Mouse (Mus musculus) ES-E14 (cell line): Measurements from ENCODE around the gene Adgb. TPM values are rescaled to one million over a fixed set of nuclear protein-coding genes. Genes with fewer than 3 reads are reported as not detected.
"Not testable (repeated sequence)": the region's sequence is repeated elsewhere in the genome, so short reads cannot be mapped to it uniquely, and the experiment has no call there.

Source experiments
- DNase-seq: peaks from one replicate; pipeline ENCODE4 v3.0.0-alpha.2; 2013; ENCODE audit warnings: low read depth, low spot score
- H3K27ac ChIP-seq: 2 replicates; pipeline ENCODE4 v1.5.1; 2012; ENCODE audit warnings: low read depth, mild to moderate bottlenecking, low read length, moderate library complexity, mixed read lengths; ENCODE audit not compliant: poor library complexity, insufficient read depth, severe bottlenecking
- H3K36me3 ChIP-seq: 2 replicates; pipeline ENCODE4 v1.6.1; 2012; ENCODE audit warnings: mild to moderate bottlenecking, low read length, moderate library complexity, mixed read lengths; ENCODE audit not compliant: control insufficient read depth, poor library complexity, insufficient read depth, severe bottlenecking
- H3K4me1 ChIP-seq, 2 experiments: fragments of 150-350 bp in 1 of 2; sonication (generic) in 1 of 2; 2 replicates each; pipeline ENCODE4 v1.6.1; 2012; ENCODE audit warnings: low read length in 2 of 2, mild to moderate bottlenecking in 1 of 2, mixed read lengths in 1 of 2; ENCODE audit not compliant: control insufficient read depth in 2 of 2, insufficient read depth in 2 of 2, poor library complexity in 1 of 2
- H3K4me3 ChIP-seq, 2 experiments: fragments of 150-350 bp in 1 of 2; sonication (generic) in 1 of 2; 2 replicates each; pipeline ENCODE4 v1.5.1; 2012; ENCODE audit warnings: low read length in 2 of 2, low read depth in 1 of 2, mild to moderate bottlenecking in 1 of 2, mixed read lengths in 1 of 2; ENCODE audit not compliant: insufficient read depth in 1 of 2, poor library complexity in 1 of 2, severe bottlenecking in 1 of 2
- H3K9ac ChIP-seq: 2 replicates; pipeline ENCODE4 v1.6.1; 2012; ENCODE audit warnings: low read depth, mild to moderate bottlenecking, low read length, mixed read lengths; ENCODE audit not compliant: poor library complexity, insufficient read depth, severe bottlenecking
- H3K9me3 ChIP-seq: fragments of 150-350 bp; sonication (generic); 2 replicates; pipeline ENCODE4 v1.6.1; 2012; ENCODE audit warnings: low read depth, mild to moderate bottlenecking, low read length; ENCODE audit not compliant: control insufficient read depth, insufficient read depth
- CHD2 ChIP-seq: IDR thresholded peaks from 2 replicates; pipeline ENCODE4 v1.6.1; 2014; ENCODE audit warnings: mild to moderate bottlenecking, low read depth, low read length, inconsistent platforms
- HCFC1 ChIP-seq: IDR thresholded peaks from 2 replicates; pipeline ENCODE4 v1.6.1; 2012; ENCODE audit warnings: low read length, inconsistent platforms, borderline replicate concordance; ENCODE audit not compliant: insufficient read depth
- MAFK ChIP-seq: IDR thresholded peaks from 2 replicates; pipeline ENCODE4 v1.6.1; 2014; ENCODE audit warnings: mild to moderate bottlenecking, low read depth, low read length, inconsistent platforms; ENCODE audit not compliant: insufficient read depth
- ZC3H11A ChIP-seq: IDR thresholded peaks from 2 replicates; pipeline ENCODE4 v1.6.1; 2012; ENCODE audit warnings: low read depth, mild to moderate bottlenecking, inconsistent platforms, low read length, borderline replicate concordance
- ZNF384 ChIP-seq: IDR thresholded peaks from 2 replicates; pipeline ENCODE4 v1.6.1; 2012; ENCODE audit warnings: low read depth, low read length, inconsistent platforms
- in situ Hi-C, 2 experiments: fragments of 600-800 bp; cut with MboI; formaldehyde crosslinking; loops; one replicate each; pipeline ENCODE4 v1.15.1; 2025; ENCODE audit warnings: low sequenced_read_pairs in 2 of 2, inconsistent platforms in 1 of 2; ENCODE audit not compliant: unreplicated experiment in 2 of 2
- total RNA-seq: library from RNA; depleted of rRNA; stranded (reverse); fragments of 300-350 nt; gene quantifications from 2 replicates; pipeline ENCODE4 v1.2.3, GENCODE M21; 2012; rRNA removed

Gene Adgb
- 0.16 TPM in 1 of 2 replicates, not detected in the other for total RNA-seq

- Histone ChIP-seq H3K9ac (no peak within 1 kb of the TSS), H3K4me1 (0 out of 4 replicates have a peak, but pooled peaks cover 0 to 1% of the 10 kb centered on the region in 2 experiments), H3K9me3 (no peaks in the 10 kb centered on the region), H3K27ac (no peak within 1 kb of the TSS), H3K4me3 (peak within 1 kb of the TSS in 1 of 2 experiments; percentile 9; a peak in 1 of 4 replicates), H3K36me3 (no peaks in the 10 kb centered on the region)
- in situ Hi-C loops = no loop called here
- peak; percentile 35 for DNase-seq
- no peak for TF ChIP-seq ZNF384
These were observed at the start of gene Adgb for GRCm38 (mm10) chr10:10471961-10472610. TSS of gene Adgb (minus strand) at chr10:10472326.

GRCm38 (mm10) chr10:10480139-10480538 lies 8.0 kb upstream of the Adgb start:
- H3K36me3 ChIP-seq = no peaks in the 10 kb centered on the region
- peaks cover 2% of the 10 kb centered on the region in 2 experiments; a peak in 2 of 4 replicates for H3K4me1 ChIP-seq
- in situ Hi-C loops = no loop called here
- no peak overlapping the region for H3K9ac ChIP-seq
- TF ChIP-seq HCFC1 (no peak), ZNF384 (no peak), ZC3H11A (no peak), CHD2 (no peak), MAFK (no peak)
- DNase-seq = no peak
- H3K4me3 ChIP-seq = no peak overlapping the region
- H3K9me3 ChIP-seq = no peaks in the 10 kb centered on the region
- H3K27ac ChIP-seq = no peak overlapping the region

- DNase-seq, H3K4me1 ChIP-seq, in situ Hi-C loops, H3K4me3 ChIP-seq, H3K9me3 ChIP-seq, H3K36me3 ChIP-seq, H3K9ac ChIP-seq, H3K27ac ChIP-seq: not testable (repeated sequence)
These were observed 5.3 kb upstream of the Adgb start for GRCm38 (mm10) chr10:10477429-10477828.

- Histone ChIP-seq H3K9me3 (no peaks in the 10 kb centered on the region), H3K4me3 (no peak overlapping the region), H3K36me3 (no peaks in the 10 kb centered on the region), H3K4me1 (peaks cover 2% of the 10 kb centered on the region in 2 experiments; a peak in 2 of 4 replicates), H3K27ac (no peak overlapping the region), H3K9ac (no peak overlapping the region)
- TF ChIP-seq ZNF384 (no peak), HCFC1 (no peak), CHD2 (no peak), ZC3H11A (no peak), MAFK (no peak)
- no peak for DNase-seq
- in situ Hi-C loops = no loop called here
These were observed 4.8 kb upstream of the Adgb start for GRCm38 (mm10) chr10:10476956-10477355.

GRCm38 (mm10) chr10:10476549-10476948 lies 4.4 kb upstream of the Adgb start:
- TF ChIP-seq MAFK (no peak), ZC3H11A (no peak)
- Histone ChIP-seq H3K27ac (no peak overlapping the region), H3K4me3 (no peak overlapping the region), H3K4me1 (peaks cover 2% of the 10 kb centered on the region in 2 experiments; a peak in 2 of 4 replicates), H3K9ac (no peak overlapping the region), H3K9me3 (no peaks in the 10 kb centered on the region), H3K36me3 (no peaks in the 10 kb centered on the region)
- no peak for DNase-seq
- in situ Hi-C loops = no loop called here
